ENCODE assay signal across 17 mouse cellular contexts in the genomic region with DNA sequence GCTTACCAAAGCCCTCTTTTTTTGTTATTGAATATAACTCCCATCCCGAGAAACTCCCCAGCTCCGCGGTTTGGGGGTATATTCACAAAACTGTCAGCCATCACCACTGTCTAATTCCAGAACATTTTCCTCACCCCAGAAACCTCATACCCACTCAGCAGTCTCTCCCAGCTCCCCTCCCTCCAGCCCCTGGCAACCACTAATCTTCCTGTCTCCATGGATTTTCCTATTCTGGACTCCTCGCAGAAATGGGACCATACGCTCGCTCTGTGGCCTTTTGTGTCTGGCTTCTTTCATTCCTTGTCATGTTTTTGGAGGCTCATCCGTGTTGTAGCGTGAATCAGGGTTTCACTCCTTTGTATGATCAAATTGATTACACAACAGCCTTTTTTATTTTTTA. TPM values are rescaled to one million over a fixed set of nuclear protein-coding genes. Genes with fewer than 3 reads are reported as not detected.
DNase-seq lines count a peak whose midpoint lies in the region; ATAC-seq and TF ChIP-seq lines count a peak whose summit lies in the region.
"Had no signal": no experiment of that assay in that cellular context is flagged by ENCODE, and none has a peak within 500 bp of the region (broad histone marks: within the 10 kb centered on the region; RNA-seq: fewer than 3 reads in every experiment).

No protein-coding gene starts in this region.

- peak overlapping the region; percentile 68; the same call in 1 of the 2 replicates for H3K4me3 ChIP-seq in midbrain, embryonic 10.5 days
- H3K4me3 ChIP-seq in midbrain, postnatal 0 days (ENCODE audit: low read depth, low read length) = no peak overlapping the region
- H3K4me3 ChIP-seq in hindbrain, postnatal 0 days (ENCODE audit: low read length) = no peak overlapping the region
- H3K4me3 ChIP-seq in stomach, embryonic 16.5 days (replicated peaks; ENCODE audit: low read length) = no peak overlapping the region
- H3K4me3 ChIP-seq in liver, postnatal 0 days (ENCODE audit: low read depth, low read length) = no peak overlapping the region
- no peak overlapping the region for H3K4me3 ChIP-seq in kidney, embryonic 14.5 days (ENCODE audit: low read length)
- H3K4me3 ChIP-seq: neural tube, embryonic 15.5 days had no signal

- H3K9ac ChIP-seq in midbrain, postnatal 0 days (replicated peaks; ENCODE audit: low read length, poor library complexity, severe bottlenecking) = no peak overlapping the region
- H3K9ac ChIP-seq in hindbrain, postnatal 0 days (replicated peaks; ENCODE audit: low read length) = no peak overlapping the region
- peak overlapping the region; percentile 4; the same call in 1 of the 2 replicates for H3K9ac ChIP-seq in stomach, embryonic 16.5 days (ENCODE audit: low read length)
- no peak overlapping the region for H3K9ac ChIP-seq in liver, postnatal 0 days (replicated peaks)
- H3K9ac ChIP-seq in kidney, embryonic 14.5 days (ENCODE audit: low read depth, low read length) = no peak overlapping the region
- H3K9ac ChIP-seq: neural tube, embryonic 15.5 days had no signal

- H3K4me2 ChIP-seq in midbrain, postnatal 0 days (ENCODE audit: low read depth, low read length, poor library complexity, severe bottlenecking) = no peak overlapping the region
- no peak overlapping the region for H3K4me2 ChIP-seq in hindbrain, postnatal 0 days (ENCODE audit: low read depth, low read length)
- no peak overlapping the region for H3K4me2 ChIP-seq in stomach, embryonic 16.5 days (ENCODE audit: low read depth, low read length)
- H3K4me2 ChIP-seq in liver, postnatal 0 days (ENCODE audit: low read depth, low read length) = no peak overlapping the region
- no peak overlapping the region for H3K4me2 ChIP-seq in kidney, embryonic 14.5 days (replicated peaks; ENCODE audit: low read depth, low read length)

- no peak for TF ChIP-seq EP300 in liver, postnatal 0 days (IDR thresholded peaks at IDR 0.05; ENCODE audit: low read depth)

- peaks cover 100% of the 10 kb centered on the region for H3K27me3 ChIP-seq in midbrain, embryonic 10.5 days (ENCODE audit: low read depth, poor library complexity, severe bottlenecking)
- peaks cover 60% of the 10 kb centered on the region for H3K27me3 ChIP-seq in midbrain, postnatal 0 days (ENCODE audit: insufficient read depth, low read length)
- H3K27me3 ChIP-seq in hindbrain, postnatal 0 days (ENCODE audit: insufficient read depth, low read length) = peaks cover 12% of the 10 kb centered on the region; the same call in 1 of the 2 replicates
- H3K27me3 ChIP-seq in stomach, embryonic 16.5 days (ENCODE audit: control insufficient read depth, insufficient read depth, low read length) = peaks cover 17% of the 10 kb centered on the region
- H3K27me3 ChIP-seq in liver, postnatal 0 days (ENCODE audit: insufficient read depth, low read length) = peaks cover 62% of the 10 kb centered on the region
- peaks cover 36% of the 10 kb centered on the region for H3K27me3 ChIP-seq in kidney, embryonic 14.5 days (ENCODE audit: control insufficient read depth, insufficient read depth, low read length)

- H3K9me3 ChIP-seq in midbrain, embryonic 10.5 days (replicated peaks) = no peaks in the 10 kb centered on the region
- H3K9me3 ChIP-seq in midbrain, postnatal 0 days (ENCODE audit: low read length) = no peaks in the 10 kb centered on the region
- H3K9me3 ChIP-seq in hindbrain, postnatal 0 days (ENCODE audit: low read length) = no peaks in the 10 kb centered on the region
- no peaks in the 10 kb centered on the region for H3K9me3 ChIP-seq in stomach, embryonic 16.5 days (replicated peaks; ENCODE audit: control insufficient read depth, low read length)
- no peaks in the 10 kb centered on the region for H3K9me3 ChIP-seq in liver, postnatal 0 days (ENCODE audit: low read length)
- no peaks in the 10 kb centered on the region for H3K9me3 ChIP-seq in kidney, embryonic 14.5 days (ENCODE audit: control insufficient read depth, low read length)
- H3K9me3 ChIP-seq: neural tube, embryonic 15.5 days had no signal

- intact Hi-C loops in heart, postnatal 14 days (cut with DNase I) = loop anchor here (2.0 kb wide), 1 partner anchor 173 kb away; no protein-coding TSS in a partner anchor

- WGBS in midbrain, embryonic 10.5 days = 32% methylated on average over 8 of the region's 8 CpGs
- WGBS in midbrain, postnatal 0 days = 19% methylated on average over 8 of the region's 8 CpGs
- WGBS in hindbrain, postnatal 0 days = 28% methylated on average over 8 of the region's 8 CpGs
- 45% methylated on average over 8 of the region's 8 CpGs for WGBS in stomach, embryonic 16.5 days
- 68% methylated on average over 8 of the region's 8 CpGs for WGBS in liver, postnatal 0 days (ENCODE audit: insufficient replicate concordance)
- WGBS in kidney, embryonic 14.5 days = 78% methylated on average over 8 of the region's 8 CpGs

- no peak for TF ChIP-seq CTCF in midbrain, postnatal 0 days (IDR thresholded peaks at IDR 0.05)
- TF ChIP-seq CTCF in hindbrain, postnatal 0 days (IDR thresholded peaks at IDR 0.05; ENCODE audit: low read depth) = no peak
- no peak for TF ChIP-seq CTCF in liver, postnatal 0 days (IDR thresholded peaks at IDR 0.05; ENCODE audit: low read depth)

- ATAC-seq in midbrain, postnatal 0 days (ENCODE audit: low FRiP score) = no peak
- no peak for ATAC-seq in hindbrain, postnatal 0 days
- no peak for ATAC-seq in stomach, embryonic 16.5 days (ENCODE audit: insufficient read depth, low FRiP score)
- ATAC-seq in liver, postnatal 0 days = no peak
- ATAC-seq in kidney, embryonic 14.5 days (ENCODE audit: low FRiP score, low TSS enrichment) = no peak
- ATAC-seq: lung, postnatal 0 days had no signal

- H3K36me3 ChIP-seq in midbrain, embryonic 10.5 days = no peaks in the 10 kb centered on the region
- H3K36me3 ChIP-seq in midbrain, postnatal 0 days (ENCODE audit: insufficient read depth, low read length) = no peaks in the 10 kb centered on the region
- no peaks in the 10 kb centered on the region for H3K36me3 ChIP-seq in hindbrain, postnatal 0 days (ENCODE audit: insufficient read depth, low read length)
- H3K36me3 ChIP-seq in stomach, embryonic 16.5 days (ENCODE audit: control insufficient read depth, insufficient read depth, low read length) = no peaks in the 10 kb centered on the region
- H3K36me3 ChIP-seq in liver, postnatal 0 days (replicated peaks; ENCODE audit: insufficient read depth, low read length) = no peaks in the 10 kb centered on the region
- H3K36me3 ChIP-seq in kidney, embryonic 14.5 days (ENCODE audit: control insufficient read depth, insufficient read depth, low read length) = no peaks in the 10 kb centered on the region
- H3K36me3 ChIP-seq: neural tube, embryonic 15.5 days had no signal

- peak overlapping the region; percentile 82 for H3K27ac ChIP-seq in midbrain, embryonic 10.5 days (replicated peaks)
- H3K27ac ChIP-seq in midbrain, postnatal 0 days (ENCODE audit: low read depth, low read length) = no peak overlapping the region
- no peak overlapping the region for H3K27ac ChIP-seq in hindbrain, postnatal 0 days
- peak overlapping the region; percentile 84 for H3K27ac ChIP-seq in stomach, embryonic 16.5 days (ENCODE audit: low read length)
- no peak overlapping the region for H3K27ac ChIP-seq in liver, postnatal 0 days (ENCODE audit: low read depth)
- no peak overlapping the region; the same call in 1 of the 2 replicates for H3K27ac ChIP-seq in kidney, embryonic 14.5 days (ENCODE audit: low read depth, low read length)
- H3K27ac ChIP-seq: kidney, postnatal 0 days; neural tube, embryonic 15.5 days had no signal

- peak; percentile 95 for DNase-seq in heart, adult 11 months
- DNase-seq in heart, postnatal 14 days = no peak
- DNase-seq in midbrain, embryonic 10.5 days (ENCODE audit: low spot score) = peak; percentile 60
- no peak for DNase-seq in midbrain, postnatal 0 days (ENCODE audit: low spot score)
- peak; percentile 37 for DNase-seq in hindbrain, postnatal 0 days (ENCODE audit: low spot score)
- no peak for DNase-seq in liver, postnatal 0 days
- DNase-seq: cerebellum, adult 2 months; heart, postnatal 4 days; liver; right cerebral cortex, adult 18-20 months; thymus, postnatal 36 days had no signal

- peaks cover 95% of the 10 kb centered on the region for H3K4me1 ChIP-seq in midbrain, embryonic 10.5 days
- peaks cover 4% of the 10 kb centered on the region; the same call in 1 of the 2 replicates for H3K4me1 ChIP-seq in midbrain, postnatal 0 days (ENCODE audit: insufficient read depth, low read length)
- H3K4me1 ChIP-seq in hindbrain, postnatal 0 days (ENCODE audit: insufficient read depth, low read length) = peaks cover 19% of the 10 kb centered on the region
- peaks cover 49% of the 10 kb centered on the region for H3K4me1 ChIP-seq in stomach, embryonic 16.5 days (ENCODE audit: control insufficient read depth, insufficient read depth, low read length)
- peaks cover 6% of the 10 kb centered on the region; the same call in 1 of the 2 replicates for H3K4me1 ChIP-seq in liver, postnatal 0 days (ENCODE audit: insufficient read depth)
- peaks cover 43% of the 10 kb centered on the region for H3K4me1 ChIP-seq in kidney, embryonic 14.5 days (ENCODE audit: control insufficient read depth, insufficient read depth, low read length)

RNA-seq across cellular contexts. Expression of gene Wnt9a, which starts 3.2 kb away (rescaled TPM):
- total RNA-seq in heart, postnatal 14 days (2021) = 1 to 10 TPM; 4.9 to 5.6 TPM
- polyA plus RNA-seq in midbrain, embryonic 10.5 days (2016; fragmentation: Nextera tagmentation; extraction: Ambion mirVana) = 7.8 and 9.7 TPM in 2 replicates
- 4.2 and 5.6 TPM in 2 replicates for total RNA-seq in midbrain, postnatal 0 days (2014; rRNA removed)
- 2.3 and 2.9 TPM in 2 replicates for polyA plus RNA-seq in midbrain, postnatal 0 days (2015; fragmentation: Nextera tagmentation; extraction: Ambion mirVana)
- 2.8 and 4.5 TPM in 2 replicates for total RNA-seq in hindbrain, postnatal 0 days (2014; rRNA removed)
- polyA plus RNA-seq in hindbrain, postnatal 0 days (2015; fragmentation: Nextera tagmentation; extraction: Ambion mirVana) = 2.1 and 2.3 TPM in 2 replicates
- 5.6 and 5.8 TPM in 2 replicates for polyA plus RNA-seq in stomach, embryonic 16.5 days (2015; fragmentation: Nextera tagmentation; extraction: Ambion mirVana)
- 0.16 and 0.18 TPM in 2 replicates for polyA plus RNA-seq in liver, postnatal 0 days (2015; fragmentation: Nextera tagmentation; extraction: Ambion mirVana)
- polyA plus RNA-seq in kidney, embryonic 14.5 days (2014; fragmentation: Nextera tagmentation; extraction: Ambion mirVana) = 0.64 and 0.85 TPM in 2 replicates

RNA-seq across cellular contexts. Expression of gene Wnt3a, which starts 19.4 kb away (rescaled TPM):
- not detected for total RNA-seq in heart, postnatal 14 days (2021)
- 5.3 and 8.7 TPM in 2 replicates for polyA plus RNA-seq in midbrain, embryonic 10.5 days (2016; fragmentation: Nextera tagmentation; extraction: Ambion mirVana)
- total RNA-seq in midbrain, postnatal 0 days (2014; rRNA removed) = 0.16 TPM in 1 of 2 replicates, not detected in the other
- polyA plus RNA-seq in midbrain, postnatal 0 days (2015; fragmentation: Nextera tagmentation; extraction: Ambion mirVana) = 0.10 TPM in 1 of 2 replicates, not detected in the other
- 0.61 and 0.68 TPM in 2 replicates for total RNA-seq in hindbrain, postnatal 0 days (2014; rRNA removed)
- 0.31 and 0.44 TPM in 2 replicates for polyA plus RNA-seq in hindbrain, postnatal 0 days (2015; fragmentation: Nextera tagmentation; extraction: Ambion mirVana)
- 0.23 and 0.62 TPM in 2 replicates for polyA plus RNA-seq in stomach, embryonic 16.5 days (2015; fragmentation: Nextera tagmentation; extraction: Ambion mirVana)
- not detected in 2 replicates for polyA plus RNA-seq in liver, postnatal 0 days (2015; fragmentation: Nextera tagmentation; extraction: Ambion mirVana)
- not detected in 2 replicates for polyA plus RNA-seq in kidney, embryonic 14.5 days (2014; fragmentation: Nextera tagmentation; extraction: Ambion mirVana)
- total RNA-seq: heart, postnatal 4 days; layer of hippocampus, postnatal 14 days had no signal
- polyA plus RNA-seq: cerebellum, adult 2 months; kidney, postnatal 0 days had no signal

Comparison
In these comparisons a context has a peak if more than half of its experiments do, and no peak if none do; other contexts are left out.
1. DNase-seq: peak in heart, adult 11 months (single experiment), midbrain, embryonic 10.5 days (single experiment) and hindbrain, postnatal 0 days (single experiment); none in heart, postnatal 14 days (0 of 2), midbrain, postnatal 0 days (single experiment) and liver, postnatal 0 days (single experiment).
2. H3K27ac ChIP-seq: peak in midbrain, embryonic 10.5 days (single experiment) and stomach, embryonic 16.5 days (single experiment); none in midbrain, postnatal 0 days (single experiment), hindbrain, postnatal 0 days (single experiment), liver, postnatal 0 days (single experiment) and kidney, embryonic 14.5 days (single experiment).